Mouse (Mus musculus): Measurements from ENCODE around the gene Snx29. TPM values are rescaled to one million over a fixed set of nuclear protein-coding genes. Genes with fewer than 3 reads are reported as not detected.

Snx29 gene
- polyA plus RNA-seq, 1 experiment from 2014 or later: 10.2 TPM

DNA sequence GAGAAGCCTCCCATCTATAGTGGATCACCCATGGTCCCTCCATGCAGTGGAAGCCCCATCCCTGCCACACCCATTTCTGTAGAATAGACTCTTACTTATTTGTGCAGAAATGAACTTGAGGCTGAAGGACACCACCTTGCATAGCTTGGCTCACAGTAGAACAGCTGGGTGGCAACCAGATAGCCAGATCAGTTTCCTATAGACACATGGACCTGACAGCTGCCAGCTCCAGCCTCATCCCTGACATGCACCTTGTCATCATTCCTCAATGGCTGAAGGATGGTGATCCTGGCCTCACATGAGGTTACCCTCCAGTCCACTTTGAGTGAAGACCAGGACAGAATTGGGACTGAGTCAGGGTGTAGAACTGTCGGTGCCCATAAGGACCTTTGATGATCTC lies 394.2 kb downstream of the Snx29 start:
- 95% methylated on average over 1 of the region's 1 CpGs for WGBS
- Histone ChIP-seq H3K36me3 (ENCODE audit: control insufficient read depth, insufficient read depth, low read length) (no peaks in the 10 kb centered on the region), H3K27ac (ENCODE audit: low read length) (no peak overlapping the region), H3K4me2 (ENCODE audit: low read depth, low read length) (no peak overlapping the region), H3K9ac (ENCODE audit: low read length) (no peak overlapping the region), H3K4me1 (ENCODE audit: control insufficient read depth, insufficient read depth, low read length) (no peaks in the 10 kb centered on the region), H3K4me3 (replicated peaks; ENCODE audit: low read length) (no peak overlapping the region), H3K9me3 (replicated peaks; ENCODE audit: control insufficient read depth, low read length) (no peaks in the 10 kb centered on the region), H3K27me3 (ENCODE audit: control insufficient read depth, insufficient read depth, low read length) (no peaks in the 10 kb centered on the region)
- no peak for ATAC-seq (ENCODE audit: insufficient read depth, low FRiP score)

DNA sequence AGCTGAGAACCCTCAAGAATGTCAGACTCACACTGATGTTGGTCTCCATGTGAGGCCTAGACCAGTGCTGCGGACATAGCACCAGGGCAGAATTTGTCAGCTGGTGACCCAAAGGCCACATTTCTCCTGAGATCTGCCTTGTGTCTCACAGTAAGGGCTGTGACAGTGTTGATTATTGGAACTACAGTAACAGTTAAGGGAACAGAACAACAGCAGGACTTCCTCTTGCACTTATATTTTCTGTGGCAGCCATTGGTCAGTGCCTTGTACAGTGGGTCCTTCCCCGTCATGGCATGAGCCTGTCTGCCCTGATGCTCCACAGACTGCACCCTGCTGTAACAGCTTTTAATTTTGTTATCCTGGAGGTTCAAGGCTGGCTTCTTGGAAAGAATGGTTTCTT lies 403.2 kb downstream of the Snx29 start:
- WGBS: 77% methylated on average over 2 of the region's 2 CpGs
- H3K9ac ChIP-seq (ENCODE audit: low read length): no peak overlapping the region
- no peak overlapping the region for H3K27ac ChIP-seq (ENCODE audit: low read length)
- no peaks in the 10 kb centered on the region for H3K36me3 ChIP-seq (ENCODE audit: control insufficient read depth, insufficient read depth, low read length)
- no peaks in the 10 kb centered on the region for H3K9me3 ChIP-seq (replicated peaks; ENCODE audit: control insufficient read depth, low read length)
- no peak overlapping the region for H3K4me3 ChIP-seq (replicated peaks; ENCODE audit: low read length)
- ATAC-seq (ENCODE audit: insufficient read depth, low FRiP score): no peak
- no peak overlapping the region for H3K4me2 ChIP-seq (ENCODE audit: low read depth, low read length)
- H3K4me1 ChIP-seq (ENCODE audit: control insufficient read depth, insufficient read depth, low read length): no peaks in the 10 kb centered on the region
- H3K27me3 ChIP-seq (ENCODE audit: control insufficient read depth, insufficient read depth, low read length): no peaks in the 10 kb centered on the region

DNA sequence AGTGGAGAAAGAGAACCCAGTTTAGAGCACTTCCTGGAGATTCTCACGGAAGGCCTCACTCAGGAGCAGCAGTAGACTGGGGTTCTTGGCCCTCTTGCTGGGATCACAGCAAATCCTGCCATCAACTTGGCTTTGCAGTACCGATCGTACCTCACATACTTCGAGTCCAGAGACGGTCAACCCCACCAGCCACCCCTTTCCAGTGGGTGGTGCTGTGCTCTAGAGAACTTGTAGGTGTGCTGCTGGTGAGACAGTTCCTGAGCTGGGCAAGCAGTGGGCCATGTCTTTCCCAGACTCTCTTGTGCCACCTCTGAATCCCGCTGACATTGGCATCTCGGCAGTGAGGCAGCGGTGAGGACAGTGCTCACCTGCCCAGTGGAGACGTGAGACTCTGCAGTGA lies 404.6 kb downstream of the Snx29 start:
- Histone ChIP-seq H3K9me3 (replicated peaks; ENCODE audit: control insufficient read depth, low read length) (no peaks in the 10 kb centered on the region), H3K36me3 (ENCODE audit: control insufficient read depth, insufficient read depth, low read length) (no peaks in the 10 kb centered on the region), H3K9ac (ENCODE audit: low read length) (no peak overlapping the region), H3K27me3 (ENCODE audit: control insufficient read depth, insufficient read depth, low read length) (no peaks in the 10 kb centered on the region), H3K4me3 (replicated peaks; ENCODE audit: low read length) (no peak overlapping the region), H3K27ac (ENCODE audit: low read length) (no peak overlapping the region), H3K4me1 (ENCODE audit: control insufficient read depth, insufficient read depth, low read length) (no peaks in the 10 kb centered on the region), H3K4me2 (ENCODE audit: low read depth, low read length) (no peak overlapping the region)
- WGBS: 90% methylated on average over 9 of the region's 9 CpGs
- ATAC-seq (ENCODE audit: insufficient read depth, low FRiP score): no peak

DNA sequence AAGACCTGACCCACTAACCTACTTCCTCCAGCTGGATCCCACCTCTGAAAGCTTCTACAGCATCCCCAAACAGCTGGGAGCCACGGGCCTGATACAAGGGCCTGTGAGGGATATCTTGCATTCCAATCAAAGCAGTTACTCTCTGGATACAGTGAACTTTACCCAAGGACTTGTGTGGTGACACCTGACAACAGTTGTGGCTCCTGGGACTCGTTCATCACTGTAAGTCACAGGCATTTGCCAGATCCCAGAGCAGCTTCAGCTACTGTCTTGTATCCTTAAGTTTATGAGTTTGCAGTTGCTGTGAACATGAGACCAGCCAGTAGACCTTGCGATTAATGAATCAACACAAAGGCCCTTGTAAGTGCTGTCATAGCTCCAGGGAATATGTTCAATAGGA lies 405.4 kb downstream of the Snx29 start:
- Histone ChIP-seq H3K9ac (ENCODE audit: low read length) (no peak overlapping the region), H3K4me1 (ENCODE audit: control insufficient read depth, insufficient read depth, low read length) (no peaks in the 10 kb centered on the region), H3K36me3 (ENCODE audit: control insufficient read depth, insufficient read depth, low read length) (no peaks in the 10 kb centered on the region), H3K4me2 (ENCODE audit: low read depth, low read length) (no peak overlapping the region), H3K27me3 (ENCODE audit: control insufficient read depth, insufficient read depth, low read length) (no peaks in the 10 kb centered on the region), H3K9me3 (replicated peaks; ENCODE audit: control insufficient read depth, low read length) (no peaks in the 10 kb centered on the region), H3K4me3 (replicated peaks; ENCODE audit: low read length) (no peak overlapping the region), H3K27ac (ENCODE audit: low read length) (no peak overlapping the region)
- 76% methylated on average over 3 of the region's 3 CpGs for WGBS
- ATAC-seq (ENCODE audit: insufficient read depth, low FRiP score): no peak

DNA sequence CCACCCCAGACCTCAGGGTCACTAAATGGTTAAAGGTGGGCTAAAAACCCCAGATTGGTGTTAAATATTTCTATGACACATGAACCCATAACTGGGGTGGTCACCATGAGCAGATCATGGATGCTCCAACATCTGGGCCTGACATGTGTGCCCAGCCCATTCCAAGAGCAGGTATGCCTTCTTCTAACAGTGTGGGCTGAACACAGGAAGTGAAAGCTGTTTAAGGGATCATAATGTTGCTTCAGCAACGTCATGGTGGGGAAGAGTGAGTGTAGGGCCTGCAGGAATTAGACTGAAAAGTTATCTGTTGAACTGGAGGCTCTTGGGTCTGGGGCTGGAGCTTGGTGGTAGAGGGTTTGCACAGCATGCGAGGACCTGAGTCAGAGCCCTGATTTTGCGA lies 405.9 kb downstream of the Snx29 start:
- Histone ChIP-seq H3K27me3 (ENCODE audit: control insufficient read depth, insufficient read depth, low read length) (no peaks in the 10 kb centered on the region), H3K4me1 (ENCODE audit: control insufficient read depth, insufficient read depth, low read length) (no peaks in the 10 kb centered on the region), H3K9ac (ENCODE audit: low read length) (no peak overlapping the region), H3K4me3 (replicated peaks; ENCODE audit: low read length) (no peak overlapping the region), H3K27ac (ENCODE audit: low read length) (no peak overlapping the region), H3K36me3 (ENCODE audit: control insufficient read depth, insufficient read depth, low read length) (no peaks in the 10 kb centered on the region), H3K4me2 (ENCODE audit: low read depth, low read length) (no peak overlapping the region), H3K9me3 (replicated peaks; ENCODE audit: control insufficient read depth, low read length) (no peaks in the 10 kb centered on the region)
- ATAC-seq (ENCODE audit: insufficient read depth, low FRiP score): no peak
- WGBS: 75% methylated on average over 3 of the region's 3 CpGs

DNA sequence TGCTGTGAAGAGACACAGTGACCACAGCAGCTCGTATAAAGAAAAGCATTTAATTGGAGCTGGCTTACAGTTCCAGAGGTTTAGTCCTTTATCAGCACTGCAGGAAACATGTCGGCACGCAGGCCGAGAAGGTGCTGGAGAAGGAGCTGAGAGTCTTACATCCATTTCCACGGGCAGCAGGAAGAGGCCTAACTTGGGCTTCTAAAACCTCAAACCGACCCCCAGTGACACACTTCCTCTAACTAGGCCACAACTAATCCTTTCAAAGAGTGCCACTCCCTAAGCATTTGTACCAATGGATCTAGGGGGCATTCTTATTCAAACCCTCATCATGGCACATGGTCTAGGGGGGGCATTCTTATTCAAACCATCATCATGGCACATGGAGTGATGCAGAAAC lies 406.4 kb downstream of the Snx29 start:
- no peak overlapping the region for H3K4me2 ChIP-seq (ENCODE audit: low read depth, low read length)
- H3K9ac ChIP-seq (ENCODE audit: low read length): no peak overlapping the region
- no peaks in the 10 kb centered on the region for H3K4me1 ChIP-seq (ENCODE audit: control insufficient read depth, insufficient read depth, low read length)
- 80% methylated on average over 6 of the region's 6 CpGs for WGBS
- no peaks in the 10 kb centered on the region for H3K9me3 ChIP-seq (replicated peaks; ENCODE audit: control insufficient read depth, low read length)
- H3K27ac ChIP-seq (ENCODE audit: low read length): no peak overlapping the region
- no peak overlapping the region for H3K4me3 ChIP-seq (replicated peaks; ENCODE audit: low read length)
- no peaks in the 10 kb centered on the region for H3K27me3 ChIP-seq (ENCODE audit: control insufficient read depth, insufficient read depth, low read length)
- ATAC-seq (ENCODE audit: insufficient read depth, low FRiP score): no peak
- no peaks in the 10 kb centered on the region for H3K36me3 ChIP-seq (ENCODE audit: control insufficient read depth, insufficient read depth, low read length)

DNA sequence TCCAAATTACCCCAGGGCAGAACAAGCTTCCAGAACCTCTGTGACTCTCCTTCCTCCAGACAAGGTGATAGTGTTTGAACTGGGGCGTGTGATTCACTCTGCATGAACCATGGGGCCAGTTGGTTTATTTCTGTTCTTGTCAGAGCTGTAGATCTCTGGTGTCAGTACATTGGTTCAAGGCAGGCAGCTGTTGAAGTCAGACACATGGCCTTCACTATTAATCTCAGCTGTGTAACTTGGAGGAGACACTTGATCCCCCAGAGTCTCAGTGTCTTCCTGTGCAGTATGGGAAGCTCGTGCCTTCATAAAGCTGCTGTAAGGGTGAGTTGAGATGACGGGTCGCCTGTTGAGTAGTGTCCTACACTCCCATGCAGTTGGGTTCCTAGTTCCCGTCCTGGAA lies 407.1 kb downstream of the Snx29 start:
- Histone ChIP-seq H3K27me3 (ENCODE audit: control insufficient read depth, insufficient read depth, low read length) (no peaks in the 10 kb centered on the region), H3K4me1 (ENCODE audit: control insufficient read depth, insufficient read depth, low read length) (no peaks in the 10 kb centered on the region), H3K4me3 (replicated peaks; ENCODE audit: low read length) (no peak overlapping the region), H3K36me3 (ENCODE audit: control insufficient read depth, insufficient read depth, low read length) (no peaks in the 10 kb centered on the region), H3K4me2 (ENCODE audit: low read depth, low read length) (no peak overlapping the region), H3K27ac (ENCODE audit: low read length) (no peak overlapping the region), H3K9me3 (replicated peaks; ENCODE audit: control insufficient read depth, low read length) (no peaks in the 10 kb centered on the region), H3K9ac (ENCODE audit: low read length) (no peak overlapping the region)
- 74% methylated on average over 5 of the region's 5 CpGs for WGBS
- no peak for ATAC-seq (ENCODE audit: insufficient read depth, low FRiP score)

DNA sequence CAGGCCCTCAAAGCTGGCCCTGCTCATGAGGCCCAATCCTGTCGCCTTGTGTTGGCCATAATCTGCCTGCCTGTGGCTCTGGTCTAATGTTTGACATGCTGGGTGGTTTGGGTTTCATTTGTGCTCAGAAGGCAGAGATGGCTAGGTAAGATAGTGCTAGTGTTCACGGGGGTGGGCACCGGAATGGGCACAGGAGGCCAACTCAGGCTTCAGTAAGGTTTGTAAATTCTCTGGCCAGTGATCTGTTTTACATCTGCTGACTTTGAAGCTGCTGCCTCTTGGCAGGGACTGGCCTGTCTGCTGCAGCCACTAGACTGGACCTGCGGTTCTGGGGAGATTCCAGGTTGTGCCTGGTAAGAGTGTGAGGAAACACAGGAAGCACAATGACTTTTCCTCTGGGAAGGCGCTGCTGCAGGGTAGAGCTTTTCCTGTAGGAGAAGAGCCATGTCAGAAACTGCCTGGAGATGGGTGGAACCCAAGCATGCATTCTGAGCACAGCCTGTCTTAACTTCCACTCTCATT lies 408.4 kb downstream of the Snx29 start:
- WGBS: 73% methylated on average over 5 of the region's 5 CpGs
- no peak overlapping the region for H3K4me2 ChIP-seq (ENCODE audit: low read depth, low read length)
- H3K27ac ChIP-seq (ENCODE audit: low read length): no peak overlapping the region
- no peak overlapping the region for H3K4me3 ChIP-seq (replicated peaks; ENCODE audit: low read length)
- no peak overlapping the region for H3K9ac ChIP-seq (ENCODE audit: low read length)
- no peaks in the 10 kb centered on the region for H3K36me3 ChIP-seq (ENCODE audit: control insufficient read depth, insufficient read depth, low read length)
- H3K9me3 ChIP-seq (replicated peaks; ENCODE audit: control insufficient read depth, low read length): no peaks in the 10 kb centered on the region
- H3K27me3 ChIP-seq (ENCODE audit: control insufficient read depth, insufficient read depth, low read length): no peaks in the 10 kb centered on the region
- ATAC-seq (ENCODE audit: insufficient read depth, low FRiP score): no peak
- H3K4me1 ChIP-seq (ENCODE audit: control insufficient read depth, insufficient read depth, low read length): no peaks in the 10 kb centered on the region

DNA sequence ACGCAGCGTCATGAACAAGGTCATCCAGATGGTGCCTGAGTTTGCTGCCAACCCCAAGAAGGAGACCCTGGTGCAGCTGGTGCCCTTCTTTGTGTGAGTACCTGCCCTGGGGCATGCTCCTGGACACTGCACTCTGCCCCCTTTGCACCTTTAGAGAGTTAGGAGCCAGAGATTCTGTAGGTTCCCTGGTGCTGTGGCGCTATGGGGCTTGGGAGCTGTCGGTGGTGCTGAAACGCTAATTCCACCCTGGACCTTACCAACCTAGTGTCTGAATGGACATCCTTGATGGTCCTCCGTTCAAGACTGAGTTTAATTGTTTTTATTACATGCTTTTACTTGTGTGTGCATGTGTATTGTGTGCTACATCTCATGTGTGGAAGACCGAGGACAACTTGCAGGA lies 415.6 kb downstream of the Snx29 start:
- Histone ChIP-seq H3K27ac (ENCODE audit: low read length) (no peak overlapping the region), H3K4me2 (ENCODE audit: low read depth, low read length) (no peak overlapping the region), H3K9me3 (replicated peaks; ENCODE audit: control insufficient read depth, low read length) (no peaks in the 10 kb centered on the region), H3K4me3 (replicated peaks; ENCODE audit: low read length) (no peak overlapping the region), H3K27me3 (ENCODE audit: control insufficient read depth, insufficient read depth, low read length) (no peaks in the 10 kb centered on the region), H3K4me1 (ENCODE audit: control insufficient read depth, insufficient read depth, low read length) (no peaks in the 10 kb centered on the region), H3K36me3 (ENCODE audit: control insufficient read depth, insufficient read depth, low read length) (no peaks in the 10 kb centered on the region), H3K9ac (ENCODE audit: low read length) (no peak overlapping the region)
- ATAC-seq (ENCODE audit: insufficient read depth, low FRiP score): no peak
- 51% methylated on average over 7 of the region's 7 CpGs for WGBS

DNA sequence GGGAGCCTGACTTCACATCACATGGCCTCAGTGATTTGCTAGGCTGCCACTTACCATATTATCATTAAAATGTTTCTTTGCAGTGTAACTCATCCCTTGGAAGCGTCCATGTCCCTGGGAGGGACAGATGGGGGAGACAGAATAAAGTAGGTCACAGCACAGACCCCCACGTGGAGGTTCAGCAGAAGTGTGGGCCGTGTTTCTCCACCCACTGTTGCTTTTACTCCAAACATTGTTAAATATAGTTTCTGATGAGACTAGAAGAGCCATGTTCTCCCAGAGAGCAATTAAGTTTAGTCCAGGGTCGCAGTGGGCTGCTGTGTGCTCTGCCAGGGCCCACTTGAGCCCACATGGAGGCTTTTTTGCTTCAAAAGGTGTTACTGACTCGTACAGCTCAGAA lies 419.2 kb downstream of the Snx29 start:
- no peak for ATAC-seq (ENCODE audit: insufficient read depth, low FRiP score)
- H3K4me1 ChIP-seq (ENCODE audit: control insufficient read depth, insufficient read depth, low read length): no peaks in the 10 kb centered on the region
- no peak overlapping the region for H3K4me3 ChIP-seq (replicated peaks; ENCODE audit: low read length)
- H3K9ac ChIP-seq (ENCODE audit: low read length): no peak overlapping the region
- no peaks in the 10 kb centered on the region for H3K9me3 ChIP-seq (replicated peaks; ENCODE audit: control insufficient read depth, low read length)
- no peak overlapping the region for H3K27ac ChIP-seq (ENCODE audit: low read length)
- H3K27me3 ChIP-seq (ENCODE audit: control insufficient read depth, insufficient read depth, low read length): no peaks in the 10 kb centered on the region
- WGBS: 73% methylated on average over 5 of the region's 5 CpGs
- no peak overlapping the region for H3K4me2 ChIP-seq (ENCODE audit: low read depth, low read length)
- no peaks in the 10 kb centered on the region for H3K36me3 ChIP-seq (ENCODE audit: control insufficient read depth, insufficient read depth, low read length)
